Mouse (Mus musculus) heart, adult 2 months (tissue): ENCODE data around the gene Gm1043.

Experiments used
- CTCF ChIP-seq: fragments of 200-600 bp; IDR thresholded peaks from 2 replicates; pipeline ENCODE4 v1.8.1; 2022; ENCODE audit warnings: antibody characterized with exemption, mild to moderate bottlenecking, moderate library complexity
- EP300 ChIP-seq: fragments of 200-500 bp; IDR thresholded peaks from 2 replicates; pipeline ENCODE4 v1.6.1; 2011; ENCODE audit warnings: low read depth, low read length, control low read depth; ENCODE audit not compliant: insufficient read depth

DNA sequence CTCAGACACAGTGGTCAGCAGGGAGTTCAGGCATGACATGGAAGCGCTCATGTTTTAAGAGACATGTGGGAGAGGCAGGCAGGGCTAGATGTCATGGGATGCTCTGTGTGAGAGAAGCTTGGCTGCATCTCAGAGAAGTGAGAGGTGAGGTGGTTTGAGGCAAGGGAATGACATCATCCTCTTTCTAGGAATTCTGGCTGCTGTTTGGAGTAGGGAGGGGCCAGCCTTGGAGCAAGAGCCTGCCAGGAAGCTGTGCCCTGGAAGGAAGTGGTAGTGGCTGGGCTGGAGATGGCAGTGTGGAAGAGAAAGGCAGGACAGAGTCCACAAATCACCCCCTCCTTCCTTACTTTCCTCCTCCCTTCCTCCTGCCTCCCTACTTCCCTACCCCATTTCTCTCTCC lies 140.5 kb downstream of the Gm1043 start:
- TF ChIP-seq CTCF, result no peak
- no peak for TF ChIP-seq EP300
